Mouse (Mus musculus): Measurements from ENCODE around the gene Itgae. TPM values are rescaled to one million over a fixed set of nuclear protein-coding genes. Genes with fewer than 3 reads are reported as not detected.

Itgae gene
- polyA plus RNA-seq, 1 experiment: not detected

DNA sequence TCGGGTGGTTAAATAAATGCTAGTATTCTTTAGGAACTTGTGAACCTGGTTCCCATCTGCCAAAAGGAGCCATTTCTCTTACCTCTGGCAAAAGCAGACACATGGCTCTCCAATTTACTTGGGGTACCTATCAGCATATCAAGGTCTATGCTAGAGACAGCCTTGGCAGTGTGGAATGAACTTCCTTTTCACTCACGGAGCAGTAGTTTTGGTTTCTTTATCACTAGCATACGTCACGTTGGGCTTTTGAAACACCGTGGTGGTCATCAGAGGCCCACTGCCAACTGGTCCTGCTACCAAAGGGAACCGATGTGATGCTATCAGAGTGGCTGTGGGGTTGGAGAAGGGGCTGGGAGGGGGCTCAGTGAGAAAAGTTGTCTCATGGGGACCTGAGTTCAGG lies 42.6 kb downstream of the Itgae start:
- Histone ChIP-seq H3K4me3 (ENCODE audit: insufficient read depth, low read depth, low read length) (no peak overlapping the region), H3K4me1 (ENCODE audit: control insufficient read depth, insufficient read depth, low read length) (peaks cover 7% of the 10 kb centered on the region), H3K27ac (ENCODE audit: insufficient read depth, low read depth, low read length) (no peak overlapping the region)
- TF ChIP-seq CTCF (IDR thresholded peaks at IDR 0.05; ENCODE audit: insufficient read depth, low read depth, low read length) (no peak), POLR2A (IDR thresholded peaks at IDR 0.05; ENCODE audit: insufficient read depth, low read depth, low read length) (no peak)
- 97% methylated on average over 6 of the region's 6 CpGs for WGBS

DNA sequence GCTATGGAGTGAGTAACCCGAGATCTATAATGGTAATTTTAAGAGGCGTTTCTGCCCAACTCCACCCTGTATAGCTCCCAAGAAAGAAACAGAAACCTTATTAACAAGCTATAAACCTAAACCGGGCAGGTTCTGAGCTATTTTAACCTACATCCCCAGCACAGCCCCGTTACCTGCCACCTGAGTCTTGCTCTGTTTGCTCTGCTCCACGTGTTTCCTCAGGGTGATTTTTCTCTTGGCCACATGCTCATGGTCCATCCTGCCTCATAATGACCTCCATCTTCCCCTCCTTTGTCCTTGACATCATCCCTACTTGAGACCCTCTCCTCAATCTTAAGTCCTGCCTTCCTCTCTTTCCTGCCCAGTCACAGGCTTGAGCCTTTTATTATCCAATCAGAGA lies 43.8 kb downstream of the Itgae start:
- H3K4me1 ChIP-seq (ENCODE audit: control insufficient read depth, insufficient read depth, low read length): peaks cover 10% of the 10 kb centered on the region
- TF ChIP-seq CTCF (IDR thresholded peaks at IDR 0.05; ENCODE audit: insufficient read depth, low read depth, low read length) (no peak), POLR2A (IDR thresholded peaks at IDR 0.05; ENCODE audit: insufficient read depth, low read depth, low read length) (no peak)
- WGBS: 92% methylated on average over 5 of the region's 5 CpGs
- no peak overlapping the region for H3K27ac ChIP-seq (ENCODE audit: insufficient read depth, low read depth, low read length)
- no peak overlapping the region for H3K4me3 ChIP-seq (ENCODE audit: insufficient read depth, low read depth, low read length)

DNA sequence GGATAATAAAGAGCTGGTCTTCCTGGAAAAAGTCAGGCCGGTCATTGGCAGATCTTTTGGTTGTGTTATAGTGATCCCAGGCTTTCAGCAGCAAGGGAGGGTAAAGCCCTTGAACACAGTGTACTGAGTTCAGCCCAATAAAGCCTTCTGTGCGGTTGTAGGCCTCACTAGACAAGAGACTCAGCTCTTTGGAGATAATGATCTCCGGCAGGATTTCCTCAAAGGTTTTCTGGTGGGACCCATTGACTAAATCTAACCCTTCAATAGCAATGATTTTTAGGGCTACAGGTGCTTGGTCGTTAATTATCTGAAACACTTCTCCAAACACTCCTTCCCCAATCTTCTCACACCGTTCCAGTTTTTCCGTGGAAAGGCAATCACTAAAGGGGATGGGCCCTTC lies 46.2 kb downstream of the Itgae start:
- TF ChIP-seq POLR2A (IDR thresholded peaks at IDR 0.05; ENCODE audit: insufficient read depth, low read depth, low read length) (no peak), CTCF (IDR thresholded peaks at IDR 0.05; ENCODE audit: insufficient read depth, low read depth, low read length) (no peak)

DNA sequence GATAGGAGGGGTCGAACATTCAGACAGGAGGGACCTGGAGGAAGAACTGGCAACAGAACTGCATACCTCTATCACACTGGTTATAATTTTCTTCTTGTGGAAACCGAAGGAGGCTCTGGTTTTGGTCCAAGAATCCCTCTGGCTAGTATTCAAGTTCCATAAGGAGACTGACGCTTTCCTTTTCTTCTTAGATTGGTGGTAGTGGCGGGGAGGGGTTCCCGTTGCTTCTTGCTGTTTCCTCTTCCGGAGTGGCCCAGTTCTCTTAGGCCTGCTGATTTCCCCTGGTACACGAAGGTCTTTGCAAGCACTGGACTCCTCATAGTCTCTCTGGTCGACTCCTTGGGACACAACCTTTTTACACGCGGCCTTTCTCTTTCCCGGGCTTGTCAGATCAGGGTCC lies 46.7 kb downstream of the Itgae start:
- WGBS: 21% methylated on average over 11 of the region's 11 CpGs
- TF ChIP-seq CTCF (IDR thresholded peaks at IDR 0.05; ENCODE audit: insufficient read depth, low read depth, low read length) (no peak), POLR2A (IDR thresholded peaks at IDR 0.05; ENCODE audit: insufficient read depth, low read depth, low read length) (no peak)
- peaks cover 10% of the 10 kb centered on the region for H3K4me1 ChIP-seq (ENCODE audit: control insufficient read depth, insufficient read depth, low read length)
- no peak overlapping the region for H3K27ac ChIP-seq (ENCODE audit: insufficient read depth, low read depth, low read length)
- peak overlapping the region; percentile 85; the same call in 1 of the 2 replicates for H3K4me3 ChIP-seq (ENCODE audit: insufficient read depth, low read depth, low read length)

More for the DNA sequence above, 46.2 kb downstream of the Itgae start:
- H3K4me1 ChIP-seq (ENCODE audit: control insufficient read depth, insufficient read depth, low read length): peaks cover 10% of the 10 kb centered on the region
- no peak overlapping the region for H3K4me3 ChIP-seq (ENCODE audit: insufficient read depth, low read depth, low read length)
- no peak overlapping the region for H3K27ac ChIP-seq (ENCODE audit: insufficient read depth, low read depth, low read length)
- 82% methylated on average over 6 of the region's 6 CpGs for WGBS

DNA sequence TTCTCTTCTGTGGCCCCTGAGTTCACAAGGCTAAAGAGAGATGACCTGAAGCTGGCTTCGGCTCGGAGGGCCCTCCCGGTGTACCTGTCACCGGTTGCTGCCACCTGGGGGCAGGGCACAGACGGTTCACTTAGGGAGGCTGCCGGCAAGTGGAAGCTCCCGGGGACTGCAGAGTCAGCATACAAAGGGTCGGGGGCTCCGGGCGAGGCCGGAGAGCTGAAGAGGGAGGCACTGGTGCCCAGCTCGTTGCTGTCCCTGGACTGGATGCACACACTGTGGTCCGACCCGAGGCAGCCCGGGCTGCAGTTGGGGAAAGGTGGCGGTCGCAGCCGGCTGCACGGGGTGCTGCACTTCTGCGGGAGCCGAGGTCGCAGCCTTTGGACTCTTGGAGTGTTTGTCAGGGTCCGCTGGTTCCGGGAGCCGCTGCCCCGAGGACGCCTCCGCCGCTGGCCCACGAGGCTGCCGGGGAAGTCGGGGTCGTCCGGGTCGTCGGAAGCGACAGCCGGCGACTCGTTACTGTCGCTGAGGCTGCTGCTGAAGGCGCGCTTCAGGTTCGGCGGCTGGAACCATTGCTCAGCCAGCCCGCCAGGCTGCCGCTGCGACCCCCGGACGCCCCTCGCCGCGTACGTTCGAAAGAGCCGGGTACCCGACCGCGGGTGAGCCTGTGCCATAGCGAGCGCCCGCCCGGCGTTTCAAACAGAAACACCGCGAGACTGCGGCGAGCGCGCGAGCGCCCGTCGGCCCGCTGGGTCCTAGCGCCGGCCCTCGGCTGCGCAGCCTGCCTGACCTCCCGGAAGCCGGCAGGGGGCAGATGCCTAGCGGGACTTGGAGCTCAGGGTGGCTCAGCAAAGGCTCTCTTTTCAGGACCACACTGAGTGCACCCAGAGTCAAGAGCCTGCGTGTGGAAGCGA lies 47.5 kb downstream of the Itgae start, which contains the start of gene Haspin:
Haspin (minus strand) TSS at position 704 of the 911 bp plus-strand sequence.
- Histone ChIP-seq H3K4me1 (ENCODE audit: control insufficient read depth, insufficient read depth, low read length) (peaks cover 10% of the 10 kb centered on the region), H3K27ac (ENCODE audit: insufficient read depth, low read depth, low read length) (no peak within 1 kb of the TSS), H3K4me3 (ENCODE audit: insufficient read depth, low read depth, low read length) (peak within 1 kb of the TSS; percentile 85)
- peak; percentile 99 for TF ChIP-seq CTCF (IDR thresholded peaks at IDR 0.05; ENCODE audit: insufficient read depth, low read depth, low read length)
- TF ChIP-seq POLR2A (IDR thresholded peaks at IDR 0.05; ENCODE audit: insufficient read depth, low read depth, low read length): no peak
- under 1% methylated on average over 83 of the region's 84 CpGs for WGBS

DNA sequence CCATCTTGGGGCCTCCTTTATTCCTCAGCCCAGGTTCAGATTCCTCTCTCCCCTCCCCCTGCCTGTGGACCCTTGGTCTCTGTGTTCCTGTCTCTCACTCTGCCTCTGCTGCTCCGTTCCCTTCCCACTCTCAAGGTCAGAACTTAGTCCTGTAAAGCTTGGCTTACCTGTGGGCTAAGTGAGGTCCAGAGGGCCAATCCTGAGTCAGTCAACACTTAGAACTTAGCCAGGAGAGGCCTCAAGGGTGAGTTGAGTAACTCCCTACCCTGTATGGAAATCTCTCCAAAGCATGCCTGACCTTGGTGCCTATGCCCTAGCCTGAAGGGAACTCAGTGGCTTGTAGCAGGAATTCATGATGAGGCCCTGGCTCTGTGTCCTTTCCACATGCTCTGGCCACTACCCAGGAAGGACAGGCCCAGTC lies 53.9 kb downstream of the Itgae start:
- Histone ChIP-seq H3K4me1 (ENCODE audit: control insufficient read depth, insufficient read depth, low read length) (no peaks in the 10 kb centered on the region), H3K27ac (ENCODE audit: insufficient read depth, low read depth, low read length) (no peak overlapping the region), H3K4me3 (ENCODE audit: insufficient read depth, low read depth, low read length) (no peak overlapping the region)
- WGBS: 93% methylated on average over 1 of the region's 1 CpGs
- TF ChIP-seq CTCF (IDR thresholded peaks at IDR 0.05; ENCODE audit: insufficient read depth, low read depth, low read length): no peak
- TF ChIP-seq POLR2A (IDR thresholded peaks at IDR 0.05; ENCODE audit: insufficient read depth, low read depth, low read length): no peak

DNA sequence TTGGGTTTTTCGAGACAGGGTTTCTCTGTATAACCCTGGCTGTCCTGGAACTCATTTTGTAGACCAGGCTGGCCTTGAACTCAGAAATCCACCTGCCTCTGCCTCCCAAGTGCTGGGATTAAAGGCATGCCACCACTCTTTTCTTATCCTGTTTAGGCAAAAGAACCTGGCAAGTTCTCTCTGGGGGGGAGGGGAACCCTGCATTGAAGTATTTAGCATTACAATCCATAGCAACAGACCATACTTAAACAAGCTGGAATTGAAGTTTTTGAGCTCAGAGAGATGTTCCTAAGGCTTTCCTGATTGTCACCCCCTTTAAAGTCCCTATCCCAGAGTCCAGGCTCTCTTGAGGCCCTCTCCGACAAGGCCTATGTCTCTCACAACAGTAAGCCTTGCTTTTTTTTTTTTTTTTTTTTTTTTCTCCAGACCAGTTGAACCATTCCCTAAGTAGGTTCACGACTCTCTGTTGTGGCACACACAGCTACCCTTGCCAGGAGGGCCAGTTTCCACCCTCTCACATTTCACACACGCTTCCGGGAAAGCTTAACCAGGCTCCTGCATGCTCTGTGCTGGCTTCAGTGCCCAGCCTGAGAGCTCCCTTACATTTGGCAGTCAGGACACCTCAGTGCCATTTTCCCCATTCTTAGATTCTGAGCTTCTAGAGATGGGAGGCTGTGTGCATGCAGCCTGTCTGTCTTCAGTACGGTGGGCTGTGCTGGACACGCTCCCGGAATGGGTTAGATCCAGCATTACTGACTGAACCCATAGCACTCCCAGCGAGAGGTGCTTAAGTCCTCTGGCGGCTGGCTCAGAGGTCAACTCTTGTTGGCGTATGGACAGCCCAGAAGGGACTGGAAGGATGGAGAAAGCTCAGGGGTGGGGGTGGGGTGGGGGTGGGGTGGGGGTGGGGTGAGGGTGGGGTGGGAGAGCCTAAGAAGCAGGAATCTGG lies 55.9 kb downstream of the Itgae start:
- Histone ChIP-seq H3K27ac (ENCODE audit: insufficient read depth, low read depth, low read length) (no peak overlapping the region), H3K4me1 (ENCODE audit: control insufficient read depth, insufficient read depth, low read length) (no peaks in the 10 kb centered on the region), H3K4me3 (ENCODE audit: insufficient read depth, low read depth, low read length) (no peak overlapping the region)
- TF ChIP-seq CTCF (IDR thresholded peaks at IDR 0.05; ENCODE audit: insufficient read depth, low read depth, low read length): no peak
- no peak for TF ChIP-seq POLR2A (IDR thresholded peaks at IDR 0.05; ENCODE audit: insufficient read depth, low read depth, low read length)
- WGBS: 50% methylated on average over 11 of the region's 11 CpGs

DNA sequence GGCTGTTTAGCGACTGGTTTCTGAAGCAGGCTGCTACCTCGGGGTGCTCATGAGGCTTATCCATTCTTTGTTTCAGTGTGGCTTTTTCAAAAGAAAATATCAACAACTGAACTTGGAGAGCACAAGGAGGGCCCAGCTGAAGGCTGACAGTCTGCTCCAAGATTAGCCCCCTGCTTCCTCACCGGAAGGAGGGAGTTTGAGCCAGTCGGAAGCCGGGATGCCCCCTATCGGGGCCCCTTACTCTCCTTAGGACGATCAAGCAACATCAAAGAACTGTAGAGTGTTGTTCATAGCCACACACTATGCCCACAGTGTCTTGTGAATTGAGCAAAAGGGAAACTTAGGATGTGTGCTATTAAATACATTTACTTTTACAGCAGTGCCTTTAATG lies 56.6 kb downstream of the Itgae start:
- no peaks in the 10 kb centered on the region for H3K4me1 ChIP-seq (ENCODE audit: control insufficient read depth, insufficient read depth, low read length)
- no peak overlapping the region for H3K4me3 ChIP-seq (ENCODE audit: insufficient read depth, low read depth, low read length)
- WGBS: 58% methylated on average over 7 of the region's 7 CpGs
- TF ChIP-seq POLR2A (IDR thresholded peaks at IDR 0.05; ENCODE audit: insufficient read depth, low read depth, low read length) (no peak), CTCF (IDR thresholded peaks at IDR 0.05; ENCODE audit: insufficient read depth, low read depth, low read length) (no peak)
- no peak overlapping the region for H3K27ac ChIP-seq (ENCODE audit: insufficient read depth, low read depth, low read length)
